Mouse (Mus musculus) cerebellum, adult 2 months (tissue): Measurements from ENCODE around the gene Jph3. TPM values are rescaled to one million over a fixed set of nuclear protein-coding genes. Genes with fewer than 3 reads are reported as not detected.

Source experiments
- DNase-seq, 2 experiments: peaks; one replicate each; pipeline ENCODE4 v3.0.0; 2021
- H3K27ac ChIP-seq: fragments of 200-500 bp; 2 replicates; pipeline ENCODE4 v1.5.1; 2012; ENCODE audit warnings: low read length, control low read depth, inconsistent platforms; ENCODE audit not compliant: insufficient read depth
- H3K27me3 ChIP-seq: fragments of 200-500 bp; 2 replicates; pipeline ENCODE4 v1.6.1; 2012; ENCODE audit warnings: inconsistent platforms, mild to moderate bottlenecking, low read length, moderate library complexity; ENCODE audit not compliant: control insufficient read depth, insufficient read depth
- H3K4me1 ChIP-seq: fragments of 200-500 bp; 2 replicates; pipeline ENCODE4 v1.6.1; 2011; ENCODE audit warnings: low read length; ENCODE audit not compliant: control insufficient read depth, insufficient read depth
- H3K4me3 ChIP-seq: fragments of 200-500 bp; replicated peaks from 2 replicates; pipeline ENCODE3; 2011; ENCODE audit warnings: mild to moderate bottlenecking, low read depth, low read length, control low read depth; ENCODE audit not compliant: insufficient read depth
- CTCF ChIP-seq: fragments of 200-500 bp; IDR thresholded peaks from 2 replicates; pipeline ENCODE4 v1.5.1; 2011; ENCODE audit warnings: low read depth, mild to moderate bottlenecking, control low read depth, low read length, moderate library complexity, borderline replicate concordance; ENCODE audit not compliant: insufficient read depth
- POLR2A ChIP-seq: fragments of 200-500 bp; IDR thresholded peaks from 2 replicates; pipeline ENCODE4 v1.6.1; 2011; ENCODE audit warnings: low read length, control low read depth, borderline replicate concordance; ENCODE audit not compliant: insufficient read depth
- WGBS: fragments of 180-500 bp; shearing (Covaris S2); methylation state at CpG from one replicate; pipeline ENCODE4 v1.1.7; 2018; 5-methylcytosine and 5-hydroxymethylcytosine counted together
- polyA plus RNA-seq: library from polyadenylated mRNA; depleted of rRNA; stranded (reverse); fragments of >200 nt; gene quantifications from 2 replicates; pipeline ENCODE4 v1.2.3, GENCODE M21; 2012; rRNA removed

Gene Jph3
- polyA plus RNA-seq, 1 experiment: 143 TPM

- TF ChIP-seq CTCF (no peak), POLR2A (no peak)
- no peak for DNase-seq
- Histone ChIP-seq H3K4me3 (peak overlapping the region; percentile 60), H3K27me3 (no peaks in the 10 kb centered on the region), H3K27ac (peak overlapping the region; percentile 73), H3K4me1 (peaks cover 9% of the 10 kb centered on the region)
- 7% methylated on average over 18 of the region's 18 CpGs for WGBS
These were observed 100.4 kb downstream of the Jph3 start for GRCm38 (mm10) chr8:121829777-121830362.

- Histone ChIP-seq H3K27ac (no peak overlapping the region), H3K27me3 (no peaks in the 10 kb centered on the region), H3K4me3 (no peak overlapping the region), H3K4me1 (peaks cover 9% of the 10 kb centered on the region)
- 64% methylated on average over 2 of the region's 2 CpGs for WGBS
- no peak for TF ChIP-seq CTCF
- no peak for TF ChIP-seq POLR2A
- DNase-seq: no peak
These were observed 102.6 kb downstream of the Jph3 start for GRCm38 (mm10) chr8:121832061-121832460.

GRCm38 (mm10) chr8:121832503-121832902 lies 103.1 kb downstream of the Jph3 start:
- DNase-seq: peak; percentile 78 to 82
- 5% methylated on average over 6 of the region's 6 CpGs for WGBS
- TF ChIP-seq POLR2A (no peak), CTCF (peak; percentile 30; the same call in 1 of the 2 replicates)
- Histone ChIP-seq H3K4me3 (no peak overlapping the region), H3K27me3 (no peaks in the 10 kb centered on the region), H3K4me1 (peaks cover 9% of the 10 kb centered on the region), H3K27ac (no peak overlapping the region)

- H3K4me1 ChIP-seq: no peaks in the 10 kb centered on the region
- WGBS: 23% methylated on average over 8 of the region's 8 CpGs
These were observed 111.8 kb downstream of the Jph3 start for GRCm38 (mm10) chr8:121841242-121841641.

GRCm38 (mm10) chr8:121842064-121842955 lies 112.9 kb downstream of the Jph3 start:
- Histone ChIP-seq H3K4me3 (no peak overlapping the region), H3K27ac (no peak overlapping the region), H3K4me1 (no peaks in the 10 kb centered on the region), H3K27me3 (no peaks in the 10 kb centered on the region)
- TF ChIP-seq POLR2A: no peak
- no peak for TF ChIP-seq CTCF
- WGBS: 87% methylated on average over 8 of the region's 8 CpGs
- DNase-seq: no peak

More at GRCm38 (mm10) chr8:121841242-121841641, 111.8 kb downstream of the Jph3 start:
- no peak overlapping the region for H3K4me3 ChIP-seq
- no peak overlapping the region for H3K27ac ChIP-seq
- peak; percentile 82 to 92 for DNase-seq
- H3K27me3 ChIP-seq: no peaks in the 10 kb centered on the region
- TF ChIP-seq POLR2A (no peak), CTCF (peak; percentile 94)

GRCm38 (mm10) chr8:121843184-121843733 lies 113.8 kb downstream of the Jph3 start:
- Histone ChIP-seq H3K27ac (no peak overlapping the region), H3K4me1 (no peaks in the 10 kb centered on the region), H3K4me3 (no peak overlapping the region), H3K27me3 (no peaks in the 10 kb centered on the region)
- 82% methylated on average over 3 of the region's 3 CpGs for WGBS
- TF ChIP-seq CTCF (no peak), POLR2A (no peak)
- DNase-seq: no peak

Other genes with a start within 250 kb of the Jph3 start
- gene 1700018B08Rik, start 185.3 kb upstream of the Jph3 start, polyA plus RNA-seq: not detected in 2 replicates
- gene Fbxo31, start 150.8 kb upstream of the Jph3 start, polyA plus RNA-seq: 64.2 and 67.9 TPM in 2 replicates
- 138 and 154 TPM in 2 replicates for gene Map1lc3b, start 139.3 kb upstream of the Jph3 start, polyA plus RNA-seq
- 37.0 and 41.0 TPM in 2 replicates for gene Zcchc14, start 76.7 kb upstream of the Jph3 start, polyA plus RNA-seq
- gene Klhdc4, start 99.9 kb downstream of the Jph3 start, polyA plus RNA-seq: 43.6 and 47.1 TPM in 2 replicates
- gene Slc7a5, start 178.1 kb downstream of the Jph3 start, polyA plus RNA-seq: 70.7 and 78.0 TPM in 2 replicates
- gene Car5a, start 215.3 kb downstream of the Jph3 start, polyA plus RNA-seq: 0.44 and 0.59 TPM in 2 replicates
- 64.3 and 67.1 TPM in 2 replicates for gene Banp, start 220.1 kb downstream of the Jph3 start, polyA plus RNA-seq